Mouse (Mus musculus): ENCODE data around the gene Hdhd5. TPM values are rescaled to one million over a fixed set of nuclear protein-coding genes. Genes with fewer than 3 reads are reported as not detected.

Gene Hdhd5
- polyA plus RNA-seq, 1 experiment from 2014 or later, result 15.2 TPM

DNA sequence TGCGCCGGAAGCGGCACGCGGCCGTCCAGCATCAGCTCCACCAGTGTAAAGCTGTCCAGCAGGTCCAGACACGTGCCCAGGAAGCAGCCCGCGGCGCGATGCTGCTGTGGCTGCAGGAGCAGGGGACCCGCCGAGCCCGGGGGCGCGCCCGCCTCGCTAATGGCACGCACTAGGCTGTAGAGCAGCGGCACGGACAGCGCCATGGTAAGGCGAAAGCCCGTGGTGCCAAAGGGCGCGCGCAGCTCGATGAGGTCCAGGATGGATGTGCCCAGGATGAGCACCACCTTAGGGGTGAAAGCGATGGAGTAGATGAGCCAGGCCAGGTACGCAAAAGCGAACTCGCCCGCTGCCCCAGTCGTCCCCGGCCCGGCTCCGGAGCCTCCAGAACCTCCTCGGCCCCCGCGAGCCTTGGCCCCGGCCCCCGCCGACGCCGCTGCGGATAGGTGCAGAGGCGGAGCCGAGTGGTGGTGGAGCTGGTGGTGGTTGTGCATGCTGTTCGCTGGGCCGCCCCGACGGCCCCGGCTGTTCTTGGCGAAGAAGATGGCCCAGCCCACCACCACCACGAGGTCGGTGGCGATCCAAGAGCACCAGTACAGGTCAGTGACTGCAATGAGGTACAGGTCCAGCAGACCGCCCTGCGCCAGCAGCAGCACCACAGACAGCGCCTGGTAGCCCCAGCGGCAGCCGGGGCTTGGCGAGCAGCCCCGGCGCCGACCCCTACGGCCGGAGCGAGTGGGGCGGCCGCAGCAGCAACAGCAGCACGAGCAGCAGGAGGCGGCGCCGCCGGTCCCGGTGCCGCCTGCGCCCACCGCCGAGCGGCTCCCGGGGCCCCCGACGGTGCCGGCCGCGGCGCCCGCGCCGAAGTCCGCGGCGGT lies 38.4 kb downstream of the Hdhd5 start:
- no peaks in the 10 kb centered on the region for H3K36me3 ChIP-seq
- peaks cover 31% of the 10 kb centered on the region for H3K27me3 ChIP-seq (replicated peaks)
- no peak overlapping the region for H3K27ac ChIP-seq
- no peak overlapping the region for H3K9ac ChIP-seq
- H3K4me3 ChIP-seq (replicated peaks), result peak overlapping the region; percentile 62
- H3K9me3 ChIP-seq, result no peaks in the 10 kb centered on the region
- under 1% methylated on average over 86 of the region's 95 CpGs for WGBS
- peak overlapping the region; percentile 96 for H3K4me2 ChIP-seq
- ATAC-seq (ENCODE audit: insufficient read depth, low FRiP score, low read depth), result no peak
- H3K4me1 ChIP-seq, result peaks cover 12% of the 10 kb centered on the region

GRCm38 (mm10) chr6:120491862-120492498 lies 39.1 kb downstream of the Hdhd5 start:
- 0 out of 2 replicates have a peak, but pooled peaks have one; percentile 16 for ATAC-seq (ENCODE audit: insufficient read depth, low FRiP score, low read depth)
- peaks cover 12% of the 10 kb centered on the region for H3K4me1 ChIP-seq
- H3K36me3 ChIP-seq, result no peaks in the 10 kb centered on the region
- no peak overlapping the region for H3K27ac ChIP-seq
- peak overlapping the region; percentile 96 for H3K4me2 ChIP-seq
- peaks cover 31% of the 10 kb centered on the region for H3K27me3 ChIP-seq (replicated peaks)
- no peaks in the 10 kb centered on the region for H3K9me3 ChIP-seq
- no peak overlapping the region for H3K9ac ChIP-seq
- peak overlapping the region; percentile 62 for H3K4me3 ChIP-seq (replicated peaks)
- WGBS, result 10% methylated on average over 22 of the region's 22 CpGs

DNA sequence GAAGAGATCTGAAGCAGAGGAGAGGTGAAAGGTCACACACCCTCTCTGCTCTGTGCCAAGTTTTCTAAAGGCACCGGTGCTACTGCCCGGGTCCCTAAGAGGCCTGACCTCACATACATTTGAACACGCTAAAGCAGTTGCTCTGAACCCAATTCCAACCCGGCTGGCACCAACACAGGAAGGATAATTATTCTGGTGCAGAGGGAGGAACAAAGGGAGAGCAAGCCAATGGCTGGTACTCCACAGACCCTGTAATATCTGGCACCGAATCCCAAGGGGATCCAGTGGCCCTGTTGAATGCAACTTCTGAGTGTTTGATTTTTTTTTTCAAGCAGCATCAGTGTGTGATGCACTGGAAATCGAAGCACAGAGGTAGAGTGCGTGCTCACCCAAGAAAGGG lies 40.1 kb downstream of the Hdhd5 start:
- Histone ChIP-seq H3K27ac (no peak overlapping the region), H3K9ac (no peak overlapping the region), H3K4me1 (peaks cover 12% of the 10 kb centered on the region), H3K27me3 (replicated peaks) (peaks cover 31% of the 10 kb centered on the region), H3K4me2 (no peak overlapping the region), H3K4me3 (replicated peaks) (no peak overlapping the region), H3K36me3 (no peaks in the 10 kb centered on the region), H3K9me3 (no peaks in the 10 kb centered on the region)
- WGBS, result 66% methylated on average over 7 of the region's 7 CpGs
- no peak for ATAC-seq (ENCODE audit: insufficient read depth, low FRiP score, low read depth)

GRCm38 (mm10) chr6:120489461-120489860 lies 41.7 kb downstream of the Hdhd5 start:
- no peak overlapping the region for H3K9ac ChIP-seq
- H3K27ac ChIP-seq, result no peak overlapping the region
- H3K9me3 ChIP-seq, result no peaks in the 10 kb centered on the region
- ATAC-seq (ENCODE audit: insufficient read depth, low FRiP score, low read depth), result no peak
- no peaks in the 10 kb centered on the region for H3K36me3 ChIP-seq
- H3K4me3 ChIP-seq (replicated peaks), result no peak overlapping the region
- H3K4me2 ChIP-seq, result no peak overlapping the region
- 57% methylated on average over 2 of the region's 2 CpGs for WGBS
- H3K27me3 ChIP-seq (replicated peaks), result peaks cover 28% of the 10 kb centered on the region
- H3K4me1 ChIP-seq, result peaks cover 12% of the 10 kb centered on the region

DNA sequence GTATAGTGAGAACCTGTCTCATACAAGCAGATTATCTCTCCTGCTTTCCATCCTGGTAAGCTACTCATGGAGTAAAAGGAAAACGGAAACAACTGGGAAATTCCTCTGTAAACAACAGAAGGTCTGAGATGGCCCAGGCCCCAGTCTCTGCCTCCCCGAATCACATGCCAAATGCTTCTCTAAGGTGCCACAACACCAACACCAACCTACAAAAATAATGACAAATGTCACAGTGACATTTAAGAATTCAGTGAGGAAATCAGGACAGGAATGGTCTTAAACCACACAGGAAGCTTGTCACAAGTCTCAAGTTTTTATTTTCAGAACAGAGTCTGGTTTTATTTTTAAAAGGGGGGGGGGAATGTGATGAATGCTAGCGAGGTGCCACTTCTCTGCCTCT lies 42.5 kb downstream of the Hdhd5 start:
- ATAC-seq (ENCODE audit: insufficient read depth, low FRiP score, low read depth), result no peak
- Histone ChIP-seq H3K4me1 (peaks cover 12% of the 10 kb centered on the region), H3K9ac (no peak overlapping the region), H3K4me2 (no peak overlapping the region), H3K36me3 (no peaks in the 10 kb centered on the region), H3K27ac (no peak overlapping the region), H3K4me3 (replicated peaks) (no peak overlapping the region), H3K9me3 (no peaks in the 10 kb centered on the region), H3K27me3 (replicated peaks) (peaks cover 28% of the 10 kb centered on the region)
- 58% methylated on average over 3 of the region's 3 CpGs for WGBS

DNA sequence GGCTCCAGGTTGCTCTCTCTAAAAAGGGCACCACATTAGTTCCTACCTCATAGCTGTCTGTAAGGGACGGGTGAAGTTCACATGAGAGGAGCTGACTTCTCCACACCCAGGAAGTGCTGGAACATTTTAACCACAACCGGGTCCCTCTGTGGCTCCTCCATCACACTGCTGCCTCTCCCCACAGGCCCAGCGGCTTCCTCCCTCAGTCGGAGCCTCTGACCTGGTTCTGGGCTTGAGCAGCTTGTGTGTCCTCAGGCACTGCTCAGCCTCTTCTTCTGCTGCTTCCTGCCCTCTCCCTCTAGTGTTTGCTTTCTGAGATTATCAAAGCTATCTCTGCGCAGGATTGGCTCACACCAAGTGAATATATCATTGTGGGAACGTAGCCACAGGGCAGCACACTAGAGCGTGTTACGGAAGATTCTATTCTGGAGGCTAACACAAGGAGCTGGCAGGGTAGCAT lies 45.0 kb downstream of the Hdhd5 start:
- H3K36me3 ChIP-seq, result 0 out of 2 replicates have a peak, but pooled peaks cover 1% of the 10 kb centered on the region
- no peaks in the 10 kb centered on the region for H3K9me3 ChIP-seq
- no peak for ATAC-seq (ENCODE audit: insufficient read depth, low FRiP score, low read depth)
- no peaks in the 10 kb centered on the region for H3K4me1 ChIP-seq
- no peak overlapping the region for H3K4me2 ChIP-seq
- WGBS, result 56% methylated on average over 8 of the region's 8 CpGs
- H3K27me3 ChIP-seq (replicated peaks), result 0 out of 2 replicates have a peak, but pooled peaks cover 4% of the 10 kb centered on the region
- H3K4me3 ChIP-seq (replicated peaks), result no peak overlapping the region
- no peak overlapping the region for H3K9ac ChIP-seq
- no peak overlapping the region for H3K27ac ChIP-seq

DNA sequence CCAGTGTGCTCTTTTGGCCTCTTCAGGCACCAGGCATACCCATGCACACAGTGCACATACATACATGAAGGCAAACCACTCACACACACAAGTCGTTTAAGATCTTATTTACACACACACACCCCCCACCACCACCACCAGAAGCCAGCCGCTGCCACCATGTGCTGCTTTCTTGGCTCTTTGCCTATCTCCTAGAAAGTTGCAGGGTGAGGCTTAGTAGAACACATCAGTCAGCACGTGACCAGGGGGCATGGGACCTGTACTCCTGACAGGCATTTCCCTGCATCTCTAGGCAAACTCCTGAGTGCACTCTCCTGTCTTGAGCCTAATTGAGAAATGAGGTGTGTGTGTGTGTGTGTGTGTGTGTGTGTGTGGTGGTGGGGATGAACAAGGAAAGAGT lies 46.1 kb downstream of the Hdhd5 start:
- no peak overlapping the region for H3K27ac ChIP-seq
- ATAC-seq (ENCODE audit: insufficient read depth, low FRiP score, low read depth), result 0 out of 2 replicates have a peak, but pooled peaks have one; percentile 27

DNA sequence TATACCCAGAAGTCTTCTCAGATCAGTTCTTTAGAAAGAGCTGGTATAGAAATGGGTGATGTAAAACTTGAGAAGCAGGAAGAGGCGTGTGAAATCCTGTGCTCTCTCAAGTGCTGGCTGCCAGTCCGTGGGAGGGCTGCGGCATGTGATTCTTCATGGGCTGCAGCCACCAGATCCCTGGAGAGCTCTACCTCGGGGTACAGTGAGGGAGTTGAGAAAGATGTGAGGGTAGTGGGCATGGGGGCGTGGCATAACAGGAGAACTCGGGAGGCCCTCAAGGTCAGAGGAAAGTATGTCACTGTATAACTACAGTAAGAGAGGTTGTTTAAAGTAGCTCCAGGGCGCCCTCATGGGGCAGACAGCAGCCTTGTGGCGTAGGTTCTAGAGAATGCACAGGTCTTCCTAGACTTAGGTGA lies 47.9 kb downstream of the Hdhd5 start:
- WGBS, result 25% methylated on average over 8 of the region's 8 CpGs
- Histone ChIP-seq H3K4me1 (no peaks in the 10 kb centered on the region), H3K36me3 (0 out of 2 replicates have a peak, but pooled peaks cover 4% of the 10 kb centered on the region), H3K27me3 (replicated peaks) (no peaks in the 10 kb centered on the region), H3K9ac (no peak overlapping the region), H3K27ac (no peak overlapping the region), H3K9me3 (no peaks in the 10 kb centered on the region), H3K4me2 (no peak overlapping the region), H3K4me3 (replicated peaks) (no peak overlapping the region)
- no peak for ATAC-seq (ENCODE audit: insufficient read depth, low FRiP score, low read depth)

More for the DNA sequence above, 46.1 kb downstream of the Hdhd5 start:
- Histone ChIP-seq H3K9me3 (no peaks in the 10 kb centered on the region), H3K9ac (no peak overlapping the region), H3K4me3 (replicated peaks) (no peak overlapping the region), H3K4me1 (no peaks in the 10 kb centered on the region), H3K27me3 (replicated peaks) (no peaks in the 10 kb centered on the region), H3K4me2 (no peak overlapping the region), H3K36me3 (0 out of 2 replicates have a peak, but pooled peaks cover 4% of the 10 kb centered on the region)
- WGBS, result 70% methylated on average over 3 of the region's 3 CpGs

DNA sequence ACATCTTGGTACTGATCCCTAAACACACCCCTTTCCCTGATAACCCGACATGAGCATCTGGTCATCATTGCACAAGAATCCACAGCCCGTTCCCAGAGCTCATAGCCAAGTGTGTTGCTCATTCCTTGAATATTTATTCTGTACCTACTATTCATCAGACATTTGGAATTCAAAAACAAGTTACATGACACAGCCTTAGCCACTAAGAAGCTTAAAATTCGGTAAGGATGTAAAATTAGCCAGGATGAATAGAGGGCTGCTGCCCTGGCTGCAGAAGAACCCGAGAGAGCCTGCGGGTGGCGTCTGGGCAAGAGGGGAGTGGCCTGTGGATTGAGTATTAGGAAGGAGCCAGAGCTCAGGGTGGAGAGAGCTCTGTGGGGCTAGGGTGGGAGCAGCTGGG lies 48.4 kb downstream of the Hdhd5 start:
- Histone ChIP-seq H3K27me3 (replicated peaks) (no peaks in the 10 kb centered on the region), H3K9ac (no peak overlapping the region), H3K4me1 (no peaks in the 10 kb centered on the region), H3K4me2 (no peak overlapping the region), H3K4me3 (replicated peaks) (no peak overlapping the region), H3K9me3 (no peaks in the 10 kb centered on the region), H3K36me3 (0 out of 2 replicates have a peak, but pooled peaks cover 4% of the 10 kb centered on the region), H3K27ac (no peak overlapping the region)
- no peak for ATAC-seq (ENCODE audit: insufficient read depth, low FRiP score, low read depth)
- WGBS, result 39% methylated on average over 6 of the region's 6 CpGs

- 0 out of 2 replicates have a peak, but pooled peaks cover 4% of the 10 kb centered on the region for H3K36me3 ChIP-seq
- no peak overlapping the region for H3K9ac ChIP-seq
- H3K27ac ChIP-seq, result no peak overlapping the region
- WGBS, result 89% methylated on average over 14 of the region's 14 CpGs
- H3K4me2 ChIP-seq, result no peak overlapping the region
- no peak overlapping the region for H3K4me3 ChIP-seq (replicated peaks)
- H3K27me3 ChIP-seq (replicated peaks), result no peaks in the 10 kb centered on the region
- no peaks in the 10 kb centered on the region for H3K4me1 ChIP-seq
- no peaks in the 10 kb centered on the region for H3K9me3 ChIP-seq
- ATAC-seq (ENCODE audit: insufficient read depth, low FRiP score, low read depth), result no peak
Measured at GRCm38 (mm10) chr6:120482021-120482420, 49.1 kb downstream of the Hdhd5 start.

GRCm38 (mm10) chr6:120481538-120481937 lies 49.6 kb downstream of the Hdhd5 start:
- H3K4me3 ChIP-seq (replicated peaks), result no peak overlapping the region
- no peak overlapping the region for H3K4me2 ChIP-seq
- 92% methylated on average over 6 of the region's 6 CpGs for WGBS
- no peaks in the 10 kb centered on the region for H3K4me1 ChIP-seq
- 0 out of 2 replicates have a peak, but pooled peaks cover 4% of the 10 kb centered on the region for H3K36me3 ChIP-seq
- no peak overlapping the region for H3K27ac ChIP-seq
- no peak for ATAC-seq (ENCODE audit: insufficient read depth, low FRiP score, low read depth)
- H3K9ac ChIP-seq, result no peak overlapping the region
- H3K9me3 ChIP-seq, result no peaks in the 10 kb centered on the region
- no peaks in the 10 kb centered on the region for H3K27me3 ChIP-seq (replicated peaks)

DNA sequence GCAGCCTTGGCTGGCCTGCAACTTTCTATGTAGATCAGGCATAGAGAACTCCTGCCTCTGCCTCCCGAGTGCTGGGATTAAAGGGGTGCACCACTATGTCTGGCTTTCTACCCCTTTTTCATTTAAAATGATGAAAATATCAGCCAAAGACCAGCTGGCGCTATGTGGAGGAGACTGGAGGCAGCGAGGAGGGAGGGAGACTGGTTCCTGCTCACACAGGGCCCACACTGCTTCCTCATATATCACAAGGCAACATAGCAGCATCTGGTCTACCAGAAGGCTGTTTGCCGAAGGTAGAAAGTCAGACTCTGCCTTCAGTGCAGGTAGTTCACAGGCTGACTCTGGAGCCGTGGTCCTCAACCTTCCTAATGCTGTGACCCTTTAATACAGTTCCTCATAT lies 50.8 kb downstream of the Hdhd5 start:
- Histone ChIP-seq H3K9me3 (no peaks in the 10 kb centered on the region), H3K4me3 (replicated peaks) (no peak overlapping the region), H3K4me2 (no peak overlapping the region), H3K4me1 (no peaks in the 10 kb centered on the region), H3K27me3 (replicated peaks) (no peaks in the 10 kb centered on the region), H3K27ac (no peak overlapping the region), H3K36me3 (0 out of 2 replicates have a peak, but pooled peaks cover 4% of the 10 kb centered on the region), H3K9ac (no peak overlapping the region)
- WGBS, result 87% methylated on average over 5 of the region's 5 CpGs
- no peak for ATAC-seq (ENCODE audit: insufficient read depth, low FRiP score, low read depth)

Measured in stomach, embryonic 15.5 days (tissue).